Mouse (Mus musculus) kidney, embryonic 16.5 days (tissue): Measurements from ENCODE around the gene Hist1h2bl. TPM values are rescaled to one million over a fixed set of nuclear protein-coding genes. Genes with fewer than 3 reads are reported as not detected.
A peak's percentile ranks its signal among the peaks of the same experiment; 100 is the strongest.
"Not testable (repeated sequence)": the region's sequence is repeated elsewhere in the genome, so short reads cannot be mapped to it uniquely, and the experiment has no call there.

ENCODE experiments used
- ATAC-seq: fragments of 200-750 bp; cut with Nextera tagmentation; 2 replicates; pipeline ENCODE4 v1.8.0; 2017; ENCODE audit warnings: moderate TSS enrichment; ENCODE audit not compliant: low FRiP score, low TSS enrichment
- H3K27ac ChIP-seq: fragments of 300-500 bp; sonication (generic); 2 replicates; pipeline ENCODE4 v1.5.1; 2014; ENCODE audit warnings: low read length
- H3K27me3 ChIP-seq: fragments of 300-500 bp; sonication (generic); 2 replicates; pipeline ENCODE4 v1.6.1; 2014; ENCODE audit warnings: low read length, control low read depth, mixed read lengths; ENCODE audit not compliant: insufficient read depth
- H3K36me3 ChIP-seq: fragments of 300-500 bp; sonication (generic); 2 replicates; pipeline ENCODE4 v1.6.1; 2014; ENCODE audit warnings: low read length, control low read depth, mixed read lengths; ENCODE audit not compliant: insufficient read depth
- H3K4me1 ChIP-seq: fragments of 300-500 bp; sonication (generic); 2 replicates; pipeline ENCODE4 v1.6.1; 2014; ENCODE audit warnings: low read length, control low read depth, mixed read lengths; ENCODE audit not compliant: insufficient read depth
- H3K4me2 ChIP-seq: fragments of 300-500 bp; sonication (generic); replicated peaks from 2 replicates; pipeline ENCODE4 v1.6.1; 2014; ENCODE audit warnings: low read depth, low read length
- H3K4me3 ChIP-seq: fragments of 300-500 bp; sonication (generic); 2 replicates; pipeline ENCODE4 v1.5.1; 2014; ENCODE audit warnings: mild to moderate bottlenecking, low read length
- H3K9ac ChIP-seq: fragments of 300-500 bp; sonication (generic); replicated peaks from 2 replicates; pipeline ENCODE4 v1.6.1; 2014; ENCODE audit warnings: low read length
- H3K9me3 ChIP-seq: fragments of 300-500 bp; sonication (generic); 2 replicates; pipeline ENCODE4 v1.6.1; 2016; ENCODE audit warnings: low read length, control low read depth
- WGBS: fragments of 180-500 bp; shearing (Covaris S2); extraction: QIAGEN DNeasy Blood & Tissue Kit; methylation state at CpG from one replicate; pipeline ENCODE4 v1.1.7; 2014; 5-methylcytosine and 5-hydroxymethylcytosine counted together
- polyA plus RNA-seq: library from polyadenylated mRNA; unstranded; fragments of >200 nt; fragmentation: Nextera tagmentation; extraction: Ambion mirVana; gene quantifications from 2 replicates; pipeline ENCODE4 v1.2.1, GENCODE M21; 2015

Hist1h2bl gene
- polyA plus RNA-seq, 1 experiment from 2014 or later, result 1.9 TPM

DNA sequence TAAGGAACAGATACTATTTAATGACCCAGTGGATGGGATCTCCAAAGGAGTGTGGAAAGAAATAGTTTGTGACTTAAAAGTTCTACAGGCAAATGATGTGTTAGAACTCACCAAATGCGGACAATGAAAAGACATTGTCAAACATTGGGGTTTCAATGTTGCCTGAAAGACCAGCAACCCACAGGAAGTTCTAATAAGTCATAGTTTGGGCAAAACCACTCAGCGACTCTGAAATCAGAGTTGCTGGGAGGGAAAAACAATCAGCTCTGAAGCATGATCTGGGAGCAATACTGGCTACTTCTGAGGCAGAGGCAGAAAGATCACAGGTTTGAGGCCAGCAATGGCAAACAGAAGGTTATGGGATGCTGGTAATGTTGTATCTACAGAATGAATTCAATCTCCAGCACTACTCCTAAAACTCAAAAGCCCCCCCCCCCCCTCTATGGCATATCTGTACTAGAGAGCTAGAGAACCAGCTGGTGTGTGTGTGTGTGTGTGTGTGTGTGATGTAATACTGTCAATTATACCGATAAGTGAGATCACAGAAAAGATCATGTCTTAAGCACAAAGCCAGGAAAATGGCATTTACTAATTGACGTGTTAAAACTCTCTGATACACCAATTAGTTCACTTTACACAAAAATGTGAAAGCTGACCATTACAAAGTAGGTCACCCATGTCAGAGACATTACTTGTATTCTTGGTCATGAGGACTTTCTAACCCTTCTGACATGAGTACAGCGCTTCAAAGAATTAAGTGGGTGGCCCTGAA lies 33.6 kb upstream of the Hist1h2bl start:
- H3K4me1 ChIP-seq, result peaks cover 28% of the 10 kb centered on the region
- H3K27me3 ChIP-seq, result no peaks in the 10 kb centered on the region
- H3K9me3 ChIP-seq, result no peaks in the 10 kb centered on the region
- H3K4me3 ChIP-seq, result peak overlapping the region; percentile 60
- peak overlapping the region; percentile 83 for H3K4me2 ChIP-seq
- H3K27ac ChIP-seq, result peak overlapping the region; percentile 96
- peak overlapping the region; percentile 78 for H3K9ac ChIP-seq
- 2% methylated on average over 5 of the region's 5 CpGs for WGBS
- ATAC-seq, result no peak
- H3K36me3 ChIP-seq, result no peaks in the 10 kb centered on the region

DNA sequence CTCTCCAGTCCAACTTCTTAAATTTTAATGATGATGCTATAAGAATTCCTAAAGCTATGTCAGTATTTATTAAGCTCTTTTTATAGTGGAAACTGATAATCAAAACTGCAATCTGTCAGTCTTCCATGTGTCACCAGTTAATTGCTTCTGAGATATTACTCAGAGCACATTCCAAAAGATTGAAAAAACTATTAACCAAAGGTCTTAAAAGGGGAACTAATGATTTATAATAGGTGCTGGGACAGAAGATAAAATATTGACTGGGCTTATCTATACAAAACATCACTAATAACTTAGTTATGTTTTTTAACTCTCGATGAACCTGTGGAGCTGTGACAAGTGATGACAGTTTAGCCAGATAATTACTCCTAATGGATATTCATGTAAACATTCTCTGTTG lies 29.1 kb upstream of the Hist1h2bl start:
- Histone ChIP-seq H3K27ac (no peak overlapping the region), H3K9ac (no peak overlapping the region), H3K4me3 (no peak overlapping the region), H3K27me3 (no peaks in the 10 kb centered on the region), H3K4me2 (no peak overlapping the region), H3K36me3 (no peaks in the 10 kb centered on the region), H3K4me1 (peaks cover 11% of the 10 kb centered on the region; the same call in 1 of the 2 replicates), H3K9me3 (no peaks in the 10 kb centered on the region)
- no peak for ATAC-seq
- 79% methylated on average over 1 of the region's 1 CpGs for WGBS

DNA sequence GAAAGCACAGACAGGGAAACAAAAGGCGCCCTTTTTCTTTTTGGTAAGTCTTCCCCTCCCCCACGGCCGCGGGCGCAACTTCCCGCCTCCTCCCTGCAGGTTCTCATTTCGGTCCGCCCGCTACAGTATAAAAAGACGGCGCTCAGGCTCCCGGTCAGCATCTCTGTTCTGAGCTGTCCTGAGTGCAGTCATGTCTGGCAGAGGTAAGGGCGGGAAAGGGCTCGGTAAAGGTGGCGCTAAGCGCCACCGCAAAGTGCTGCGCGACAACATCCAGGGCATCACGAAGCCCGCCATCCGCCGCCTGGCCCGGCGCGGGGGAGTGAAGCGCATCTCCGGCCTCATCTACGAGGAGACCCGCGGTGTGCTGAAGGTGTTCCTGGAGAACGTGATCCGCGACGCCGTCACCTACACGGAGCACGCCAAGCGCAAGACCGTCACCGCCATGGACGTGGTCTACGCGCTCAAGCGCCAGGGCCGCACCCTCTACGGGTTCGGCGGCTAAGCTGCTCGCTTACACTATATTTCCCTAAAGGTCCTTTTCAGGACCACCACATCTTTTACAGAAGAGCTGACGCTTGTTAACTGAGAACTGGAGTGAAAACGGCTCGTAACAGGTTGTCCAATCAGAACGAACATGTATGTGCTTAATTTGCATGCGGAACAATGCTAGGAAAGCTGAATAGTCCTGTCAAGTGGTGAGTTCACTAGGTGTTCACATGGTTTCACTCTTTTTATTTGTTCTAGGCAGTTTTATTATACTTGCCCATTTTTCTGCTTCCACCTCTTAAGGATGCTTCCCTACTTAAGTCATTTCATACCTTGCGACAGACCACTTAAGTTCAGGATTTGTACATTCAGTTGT lies 19.2 kb upstream of the Hist1h2bl start, which contains the start of gene Hist1h4j:
TSS of gene Hist1h4j (plus strand) at position 159 of the 862 bp plus-strand sequence.
- H3K4me1 ChIP-seq, result peaks cover 12% of the 10 kb centered on the region; the same call in 1 of the 2 replicates
- peak within 1 kb of the TSS; percentile 67 for H3K4me2 ChIP-seq
- H3K4me3 ChIP-seq, result peak within 1 kb of the TSS; percentile 61
- not testable (repeated sequence) for H3K36me3 ChIP-seq, H3K9me3 ChIP-seq, H3K27me3 ChIP-seq
- peak within 1 kb of the TSS; percentile 98 for H3K27ac ChIP-seq
- H3K9ac ChIP-seq, result peak within 1 kb of the TSS; percentile 82
- WGBS, result under 1% methylated on average over 43 of the region's 56 CpGs
- ATAC-seq, result peak; percentile 94

- H3K9ac ChIP-seq, result peak overlapping the region; percentile 82
- peak; percentile 85 for ATAC-seq
- no peaks in the 10 kb centered on the region for H3K27me3 ChIP-seq
- H3K9me3 ChIP-seq, result no peaks in the 10 kb centered on the region
- peak overlapping the region; percentile 67 for H3K4me2 ChIP-seq
- peak overlapping the region; percentile 61 for H3K4me3 ChIP-seq
- peak overlapping the region; percentile 98 for H3K27ac ChIP-seq
- H3K36me3 ChIP-seq, result no peaks in the 10 kb centered on the region
- under 1% methylated on average over 21 of the region's 21 CpGs for WGBS
- peaks cover 12% of the 10 kb centered on the region; the same call in 1 of the 2 replicates for H3K4me1 ChIP-seq
Observed at GRCm38 (mm10) chr13:21734010-21734905, 18.3 kb upstream of the Hist1h2bl start.

- H3K36me3 ChIP-seq, result no peaks in the 10 kb centered on the region
- H3K27me3 ChIP-seq, result no peaks in the 10 kb centered on the region
- ATAC-seq, result peak; percentile 14; the same call in 1 of the 2 replicates
- H3K9ac ChIP-seq, result peak overlapping the region; percentile 82
- 70% methylated on average over 5 of the region's 5 CpGs for WGBS
- no peak overlapping the region for H3K4me3 ChIP-seq
- no peaks in the 10 kb centered on the region for H3K9me3 ChIP-seq
- peak overlapping the region; percentile 98; the same call in 1 of the 2 replicates for H3K27ac ChIP-seq
- H3K4me1 ChIP-seq, result peaks cover 12% of the 10 kb centered on the region; the same call in 1 of the 2 replicates
- H3K4me2 ChIP-seq, result no peak overlapping the region
Observed at GRCm38 (mm10) chr13:21733466-21733865, 17.5 kb upstream of the Hist1h2bl start.

DNA sequence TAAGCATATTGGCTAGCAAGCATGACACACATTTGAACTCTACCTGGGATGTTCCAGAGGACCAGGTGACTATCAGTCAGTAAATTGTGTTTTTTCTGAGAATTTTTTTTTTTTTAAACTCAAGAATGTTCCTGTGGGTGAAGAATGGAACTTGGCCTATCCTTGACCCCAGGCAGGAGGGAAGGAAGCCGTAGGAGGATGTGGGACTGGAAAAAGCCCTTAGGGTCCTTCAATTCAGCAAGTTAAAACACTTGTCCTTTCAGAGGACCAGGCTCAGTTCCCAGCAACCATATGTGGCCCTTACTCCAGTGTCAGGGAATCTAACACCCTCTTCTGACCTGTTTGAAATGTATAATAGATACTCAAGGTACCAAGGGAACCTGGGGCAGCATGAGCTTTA lies 13.6 kb upstream of the Hist1h2bl start:
- Histone ChIP-seq H3K4me3 (no peak overlapping the region), H3K9ac (no peak overlapping the region), H3K27me3 (no peaks in the 10 kb centered on the region), H3K4me2 (no peak overlapping the region), H3K9me3 (no peaks in the 10 kb centered on the region), H3K27ac (no peak overlapping the region), H3K4me1 (peaks cover 10% of the 10 kb centered on the region; the same call in 1 of the 2 replicates), H3K36me3 (no peaks in the 10 kb centered on the region)
- no peak for ATAC-seq
- WGBS, result 35% methylated on average over 1 of the region's 1 CpGs

GRCm38 (mm10) chr13:21727948-21728572 lies 12.1 kb upstream of the Hist1h2bl start:
- no peaks in the 10 kb centered on the region for H3K9me3 ChIP-seq
- H3K4me2 ChIP-seq, result no peak overlapping the region
- no peaks in the 10 kb centered on the region for H3K36me3 ChIP-seq
- H3K27me3 ChIP-seq, result no peaks in the 10 kb centered on the region
- H3K9ac ChIP-seq, result no peak overlapping the region
- H3K4me1 ChIP-seq, result no peaks in the 10 kb centered on the region
- 51% methylated on average over 11 of the region's 11 CpGs for whole genome bisulfite sequencing
- H3K27ac ChIP-seq, result no peak overlapping the region
- ATAC-seq, result no peak
- no peak overlapping the region for H3K4me3 ChIP-seq

DNA sequence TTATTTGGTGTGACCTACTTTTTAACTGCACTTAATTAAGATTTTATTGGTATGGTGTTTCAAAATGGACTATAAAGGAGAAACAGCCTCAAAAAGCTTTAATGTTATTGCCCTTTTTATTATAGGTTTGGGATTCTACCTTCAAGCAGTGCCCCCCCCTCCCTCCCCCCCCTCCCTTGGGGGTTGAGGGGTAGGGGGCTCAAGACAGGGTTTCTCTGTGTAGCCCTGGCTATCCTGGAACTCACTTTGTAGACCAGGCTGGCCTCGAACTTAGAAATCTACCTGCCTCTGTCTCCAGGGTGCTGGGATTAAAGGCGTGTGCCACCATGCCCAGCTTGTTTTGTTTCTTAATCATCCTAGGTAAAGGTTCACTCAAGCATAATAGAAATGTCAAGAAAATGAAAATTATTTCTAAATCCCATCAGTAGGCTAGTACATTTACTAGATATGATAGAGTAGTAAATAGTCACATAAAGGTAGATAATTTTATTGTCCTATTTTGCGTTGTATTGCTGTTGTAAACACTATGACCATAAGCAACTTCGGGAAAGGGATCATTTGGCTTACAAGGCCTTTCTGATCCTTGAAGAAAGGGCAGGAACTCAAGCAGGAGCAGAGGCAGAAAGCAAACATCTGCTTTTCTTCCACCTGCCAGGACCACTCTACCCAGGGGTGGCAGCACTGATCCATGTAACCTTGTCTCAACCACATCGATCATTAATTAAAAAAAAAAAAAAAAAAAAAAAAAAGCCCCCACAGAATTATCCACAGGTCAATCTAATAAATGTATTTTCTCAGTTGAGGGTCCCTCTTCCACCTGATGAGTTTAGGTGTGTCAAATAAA lies 7.3 kb upstream of the Hist1h2bl start:
- Histone ChIP-seq H3K4me1 (peaks cover 23% of the 10 kb centered on the region), H3K36me3 (no peaks in the 10 kb centered on the region), H3K4me3 (peak overlapping the region; percentile 40; the same call in 1 of the 2 replicates), H3K4me2 (peak overlapping the region; percentile 53), H3K9ac (no peak overlapping the region; the same call in 1 of the 2 replicates), H3K27ac (peak overlapping the region; percentile 82), H3K9me3 (no peaks in the 10 kb centered on the region), H3K27me3 (no peaks in the 10 kb centered on the region)
- WGBS, result 21% methylated on average over 5 of the region's 5 CpGs
- ATAC-seq, result no peak
